Mouse (Mus musculus) hindbrain, embryonic 14.5 days (tissue): ENCODE results near the gene Dpep2nb. TPM values are rescaled to one million over a fixed set of nuclear protein-coding genes. Genes with fewer than 3 reads are reported as not detected.

Source experiments
- ATAC-seq: fragments of 200-750 bp; cut with Nextera tagmentation; 2 replicates; pipeline ENCODE4 v1.8.0; 2017; ENCODE audit warnings: moderate number of reproducible peaks, mild to moderate bottlenecking, moderate TSS enrichment, moderate library complexity; ENCODE audit not compliant: low FRiP score
- DNase-seq: peaks from one replicate; pipeline ENCODE4 v3.0.0-alpha.2; 2015; ENCODE audit warnings: low spot score
- H3K27ac ChIP-seq: fragments of 300-500 bp; sonication (generic); 2 replicates; pipeline ENCODE4 v1.5.1; 2014; ENCODE audit warnings: mild to moderate bottlenecking, moderate library complexity
- H3K27me3 ChIP-seq: fragments of 300-500 bp; sonication (generic); 2 replicates; pipeline ENCODE4 v1.6.1; 2014; ENCODE audit warnings: mild to moderate bottlenecking, low read length, mixed read lengths; ENCODE audit not compliant: control insufficient read depth, insufficient read depth
- H3K36me3 ChIP-seq: fragments of 300-500 bp; sonication (generic); replicated peaks from 2 replicates; pipeline ENCODE4 v1.6.1; 2014; ENCODE audit not compliant: control insufficient read depth, insufficient read depth
- H3K4me1 ChIP-seq: fragments of 300-500 bp; sonication (generic); replicated peaks from 2 replicates; pipeline ENCODE4 v1.6.1; 2014; ENCODE audit warnings: antibody characterized with exemption, low read length, mixed read lengths; ENCODE audit not compliant: control insufficient read depth, insufficient read depth
- H3K4me2 ChIP-seq: fragments of 300-500 bp; sonication (generic); replicated peaks from 2 replicates; pipeline ENCODE4 v1.6.1; 2014; ENCODE audit warnings: mild to moderate bottlenecking, moderate library complexity
- H3K4me3 ChIP-seq: fragments of 300-500 bp; sonication (generic); replicated peaks from 2 replicates; pipeline ENCODE4 v1.5.1; 2014; ENCODE audit warnings: mild to moderate bottlenecking, low read length
- H3K9ac ChIP-seq: fragments of 300-500 bp; sonication (generic); 2 replicates; pipeline ENCODE4 v1.6.1; 2014
- H3K9me3 ChIP-seq: fragments of 300-500 bp; sonication (generic); 2 replicates; pipeline ENCODE4 v1.6.1; 2016; ENCODE audit warnings: low read length; ENCODE audit not compliant: control insufficient read depth
- WGBS: fragments of 180-500 bp; shearing (Covaris S2); extraction: QIAGEN DNeasy Blood & Tissue Kit; methylation state at CpG from one replicate; pipeline ENCODE4 v1.1.7; 2014; 5-methylcytosine and 5-hydroxymethylcytosine counted together
- microRNA-seq: library from miRNA; unstranded; fragments of <30 nt; microRNA quantifications from one replicate; pipeline ENCODE4, GENCODE M21; 2016
- polyA plus RNA-seq: library from polyadenylated mRNA; unstranded; fragments of >200 nt; fragmentation: Nextera tagmentation; extraction: Ambion mirVana; gene quantifications from 2 replicates; pipeline ENCODE4 v1.2.1, GENCODE M21; 2014

Dpep2nb gene
- polyA plus RNA-seq, 1 experiment from 2014 or later = not detected

DNA sequence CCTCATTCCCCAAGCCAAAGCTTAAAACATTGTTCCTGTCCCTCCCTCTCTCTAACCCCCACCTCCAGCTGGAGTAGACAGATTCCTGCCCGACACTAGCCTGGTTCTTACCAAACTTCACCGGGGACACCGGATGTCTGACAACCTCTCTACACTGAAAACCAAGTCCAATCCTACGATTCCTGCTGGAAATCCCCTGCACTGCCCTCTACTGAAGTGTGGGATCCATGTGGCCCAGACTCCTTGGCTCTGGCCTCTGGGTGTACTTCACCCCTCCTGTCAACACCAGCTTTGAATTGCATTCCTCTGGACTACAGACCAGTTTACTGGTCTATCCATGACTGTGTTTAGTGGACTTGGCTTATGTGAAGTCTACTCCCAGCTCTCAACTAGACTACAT is 49.2 kb downstream of the Dpep2nb start:
- WGBS = 93% methylated on average over 4 of the region's 4 CpGs
- H3K9ac ChIP-seq = no peak overlapping the region
- no peaks in the 10 kb centered on the region for H3K4me1 ChIP-seq
- H3K36me3 ChIP-seq = no peaks in the 10 kb centered on the region
- DNase-seq (no peak), ATAC-seq (no peak)
- no peaks in the 10 kb centered on the region for H3K9me3 ChIP-seq
- H3K27me3 ChIP-seq = no peaks in the 10 kb centered on the region
- no peak overlapping the region for H3K4me3 ChIP-seq
- H3K4me2 ChIP-seq = no peak overlapping the region
- no peak overlapping the region for H3K27ac ChIP-seq

DNA sequence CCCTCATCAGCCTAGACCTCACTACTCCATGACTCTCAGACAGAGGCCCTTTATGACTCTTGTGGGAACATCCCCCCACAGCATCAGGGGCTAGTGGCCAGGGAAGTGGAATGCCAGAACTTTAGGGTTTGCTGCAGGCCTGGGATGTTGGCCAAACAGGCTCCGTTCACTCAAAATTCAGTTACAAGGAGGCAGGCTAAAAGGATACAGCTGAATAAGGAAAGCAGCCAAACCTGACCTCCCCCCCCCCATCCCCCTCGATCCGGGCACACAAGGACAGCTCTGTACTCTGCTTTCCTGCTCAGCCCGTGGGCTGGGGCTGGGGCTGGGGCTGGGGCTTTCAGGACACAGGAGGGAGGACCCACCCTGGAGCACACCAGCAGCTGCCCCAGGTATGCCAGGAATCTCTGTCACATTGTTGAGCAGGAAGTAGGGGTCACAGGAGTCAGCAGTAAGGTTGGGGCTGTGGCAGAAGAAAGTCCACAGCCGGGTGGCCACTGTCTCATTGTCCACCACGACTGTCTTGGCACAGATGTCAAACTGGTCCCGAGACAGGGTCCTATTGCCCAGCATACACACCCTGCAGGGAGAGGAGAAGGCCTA is 54.6 kb downstream of the Dpep2nb start:
- no peaks in the 10 kb centered on the region for H3K9me3 ChIP-seq
- 58% methylated on average over 7 of the region's 7 CpGs for WGBS
- no peak overlapping the region for H3K4me2 ChIP-seq
- H3K27me3 ChIP-seq = no peaks in the 10 kb centered on the region
- H3K4me1 ChIP-seq = peaks cover 10% of the 10 kb centered on the region; the same call in 1 of the 2 replicates
- H3K9ac ChIP-seq = no peak overlapping the region
- H3K4me3 ChIP-seq = no peak overlapping the region
- peak overlapping the region; percentile 65; the same call in 1 of the 2 replicates for H3K27ac ChIP-seq
- peak; percentile 36 for DNase-seq
- no peaks in the 10 kb centered on the region for H3K36me3 ChIP-seq
- peak; percentile 80 for ATAC-seq

DNA sequence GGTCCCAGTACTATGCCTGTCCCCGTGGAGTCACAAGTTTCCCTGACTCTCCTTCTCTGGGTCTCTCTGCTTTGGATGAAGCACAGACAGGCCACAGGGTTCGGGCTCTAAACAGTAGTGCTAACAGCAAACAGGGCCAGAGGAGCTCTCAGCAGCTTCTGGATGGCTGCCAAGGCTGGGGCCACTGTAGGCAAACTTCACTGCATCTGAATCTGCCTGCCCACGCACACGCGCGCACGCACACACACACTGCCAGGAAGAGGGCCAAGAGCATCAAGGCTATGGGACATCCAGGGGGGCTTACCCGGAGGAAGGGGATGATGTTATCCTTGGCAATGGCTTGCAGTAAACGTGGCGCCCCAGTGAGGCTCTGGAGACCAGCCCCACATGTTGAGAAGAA is 56.4 kb downstream of the Dpep2nb start:
- ATAC-seq (peak; percentile 28; the same call in 1 of the 2 replicates), DNase-seq (peak; percentile 71)
- no peak overlapping the region for H3K9ac ChIP-seq
- H3K9me3 ChIP-seq = no peaks in the 10 kb centered on the region
- no peaks in the 10 kb centered on the region for H3K27me3 ChIP-seq
- no peaks in the 10 kb centered on the region for H3K36me3 ChIP-seq
- no peak overlapping the region for H3K4me3 ChIP-seq
- WGBS = 64% methylated on average over 10 of the region's 10 CpGs
- H3K4me2 ChIP-seq = no peak overlapping the region
- peaks cover 10% of the 10 kb centered on the region; the same call in 1 of the 2 replicates for H3K4me1 ChIP-seq
- peak overlapping the region; percentile 20; the same call in 1 of the 2 replicates for H3K27ac ChIP-seq

Small RNAs within 50 kb of the gene (microRNA-seq; reads per million reads assigned to microRNA genes)
- not detected for gene Mir7074

Other genes with a start within 250 kb of the Dpep2nb start
- 62.7 and 71.7 TPM in 2 replicates for gene Gfod2, start 247.3 kb downstream of the Dpep2nb start, polyA plus RNA-seq
- gene Ranbp10, start 178.6 kb downstream of the Dpep2nb start, polyA plus RNA-seq = 9.1 and 10.4 TPM in 2 replicates
- 0.64 and 1.4 TPM in 2 replicates for gene Tsnaxip1, start 178.2 kb downstream of the Dpep2nb start, polyA plus RNA-seq
- 46.3 and 51.7 TPM in 2 replicates for gene Cenpt, start 152.7 kb downstream of the Dpep2nb start, polyA plus RNA-seq
- 46.2 and 51.2 TPM in 2 replicates for gene Thap11, start 150.8 kb downstream of the Dpep2nb start, polyA plus RNA-seq
- 181 TPM in 2 replicates for gene Nutf2, start 145.4 kb downstream of the Dpep2nb start, polyA plus RNA-seq
- 40.1 and 46.6 TPM in 2 replicates for gene Edc4, start 125.1 kb downstream of the Dpep2nb start, polyA plus RNA-seq
- 1.4 TPM in 1 of 2 replicates, not detected in the other for gene Nrn1l, start 112.4 kb downstream of the Dpep2nb start, polyA plus RNA-seq
- gene Pskh1, start 105.5 kb downstream of the Dpep2nb start, polyA plus RNA-seq = 8.2 and 11.0 TPM in 2 replicates
- gene Ctrl, start 72.1 kb downstream of the Dpep2nb start, polyA plus RNA-seq = 2.9 and 3.2 TPM in 2 replicates
- 70.1 and 79.8 TPM in 2 replicates for gene Psmb10, start 67.5 kb downstream of the Dpep2nb start, polyA plus RNA-seq
- gene Lcat, start 62.6 kb downstream of the Dpep2nb start, polyA plus RNA-seq = 3.2 and 3.3 TPM in 2 replicates
- gene Slc12a4, start 39.9 kb downstream of the Dpep2nb start, polyA plus RNA-seq = 9.3 and 9.4 TPM in 2 replicates
- gene Dpep3, start 26.5 kb downstream of the Dpep2nb start, polyA plus RNA-seq = not detected in 2 replicates
- gene Dus2, start 14.6 kb downstream of the Dpep2nb start, polyA plus RNA-seq = 21.3 and 22.4 TPM in 2 replicates
- gene Ddx28, start 5.9 kb upstream of the Dpep2nb start, polyA plus RNA-seq = 20.3 and 22.1 TPM in 2 replicates
- 2.5 and 2.6 TPM in 2 replicates for gene Nfatc3, start 52.9 kb upstream of the Dpep2nb start, polyA plus RNA-seq
- 0.19 TPM in 1 of 2 replicates, not detected in the other for gene Esrp2, start 131.0 kb upstream of the Dpep2nb start, polyA plus RNA-seq
- gene Pla2g15, start 144.4 kb upstream of the Dpep2nb start, polyA plus RNA-seq = 7.9 and 9.1 TPM in 2 replicates
- gene Slc7a6, start 162.9 kb upstream of the Dpep2nb start, polyA plus RNA-seq = 65.8 and 67.3 TPM in 2 replicates
- gene Slc7a6os, start 205.0 kb upstream of the Dpep2nb start, polyA plus RNA-seq = 29.2 and 30.2 TPM in 2 replicates
- gene Prmt7, start 205.0 kb upstream of the Dpep2nb start, polyA plus RNA-seq = 57.4 and 61.9 TPM in 2 replicates